26 mouse cellular contexts compared by ENCODE assay signal in the genomic region with DNA sequence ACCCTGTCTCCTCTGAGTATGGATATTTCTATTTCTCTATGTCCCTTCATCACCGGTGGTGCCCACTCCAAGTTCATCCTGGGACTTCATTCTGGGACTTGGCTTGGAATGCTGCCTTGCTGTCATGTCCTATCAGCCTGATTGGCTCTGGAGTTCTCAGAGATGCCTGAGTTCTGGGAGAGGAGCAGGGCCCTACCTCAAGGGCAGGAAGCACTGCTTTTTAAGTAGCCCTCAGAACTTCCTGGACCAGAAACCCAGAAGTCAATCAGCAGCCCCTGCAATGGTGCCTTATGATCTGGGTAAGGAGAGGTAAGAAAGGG.
DNase-seq lines count a peak whose midpoint lies in the region; ATAC-seq lines count a peak whose summit lies in the region.
"Had no signal": no experiment of that assay in that cellular context is flagged by ENCODE, and none has a peak within 500 bp of the region (broad histone marks: within the 10 kb centered on the region; RNA-seq: fewer than 3 reads in every experiment).

No protein-coding gene starts in this region.

- H3K27me3 ChIP-seq in hindbrain, embryonic 15.5 days, result 0 out of 2 replicates have a peak, but pooled peaks cover 3% of the 10 kb centered on the region
- no peaks in the 10 kb centered on the region for H3K27me3 ChIP-seq in hindbrain, embryonic 11.5 days (ENCODE audit: control insufficient read depth, insufficient read depth, low read length)
- H3K27me3 ChIP-seq: embryonic facial prominence, embryonic 15.5 days; forebrain, embryonic 13.5 days; heart, embryonic 15.5 days; intestine, embryonic 15.5 days; liver, embryonic 15.5 days; midbrain, embryonic 15.5 days had no signal

- no peak overlapping the region for H3K4me3 ChIP-seq in hindbrain, embryonic 15.5 days
- H3K4me3 ChIP-seq in hindbrain, embryonic 11.5 days (ENCODE audit: low read depth, low read length), result no peak overlapping the region
- H3K4me3 ChIP-seq: embryonic facial prominence, embryonic 10.5 days; embryonic facial prominence, embryonic 15.5 days; forebrain, embryonic 13.5 days; heart, embryonic 10.5 days; heart, embryonic 15.5 days; intestine, embryonic 15.5 days; limb, embryonic 12.5 days; liver, embryonic 15.5 days; midbrain, embryonic 10.5 days; midbrain, embryonic 15.5 days had no signal

- no peak for ATAC-seq in hindbrain, embryonic 15.5 days (ENCODE audit: low FRiP score, low read depth)
- ATAC-seq in hindbrain, embryonic 11.5 days (ENCODE audit: low FRiP score), result no peak
- ATAC-seq: intestine, embryonic 15.5 days; Patski had no signal

- no peak overlapping the region for H3K9ac ChIP-seq in hindbrain, embryonic 15.5 days
- H3K9ac ChIP-seq in hindbrain, embryonic 11.5 days (ENCODE audit: low read depth, low read length), result no peak overlapping the region
- H3K9ac ChIP-seq: embryonic facial prominence, embryonic 15.5 days; forebrain, embryonic 13.5 days; heart, embryonic 15.5 days; intestine, embryonic 15.5 days; limb, embryonic 12.5 days; liver, embryonic 15.5 days; lung, embryonic 14.5 days; midbrain, embryonic 15.5 days had no signal

- peaks cover 26% of the 10 kb centered on the region for H3K4me1 ChIP-seq in hindbrain, embryonic 15.5 days (replicated peaks)
- no peaks in the 10 kb centered on the region for H3K4me1 ChIP-seq in hindbrain, embryonic 11.5 days (replicated peaks; ENCODE audit: control insufficient read depth, insufficient read depth, low read length)

- H3K9me3 ChIP-seq in hindbrain, embryonic 15.5 days, result no peaks in the 10 kb centered on the region
- no peaks in the 10 kb centered on the region for H3K9me3 ChIP-seq in hindbrain, embryonic 11.5 days (ENCODE audit: control insufficient read depth, low read length)
- H3K9me3 ChIP-seq: embryonic facial prominence, embryonic 10.5 days; embryonic facial prominence, embryonic 15.5 days; forebrain, embryonic 13.5 days; heart, embryonic 10.5 days; heart, embryonic 15.5 days; intestine, embryonic 15.5 days; limb, embryonic 12.5 days; liver, embryonic 15.5 days; midbrain, embryonic 10.5 days; midbrain, embryonic 15.5 days had no signal

- H3K36me3 ChIP-seq in hindbrain, embryonic 15.5 days, result no peaks in the 10 kb centered on the region
- no peaks in the 10 kb centered on the region for H3K36me3 ChIP-seq in hindbrain, embryonic 11.5 days (ENCODE audit: control insufficient read depth, insufficient read depth, low read length)
- H3K36me3 ChIP-seq: embryonic facial prominence, embryonic 10.5 days; embryonic facial prominence, embryonic 15.5 days; heart, embryonic 10.5 days; heart, embryonic 15.5 days; intestine, embryonic 15.5 days; limb, embryonic 12.5 days; liver, embryonic 15.5 days; midbrain, embryonic 10.5 days; midbrain, embryonic 15.5 days had no signal

- H3K4me2 ChIP-seq in hindbrain, embryonic 15.5 days, result no peak overlapping the region
- H3K4me2 ChIP-seq in hindbrain, embryonic 11.5 days (replicated peaks; ENCODE audit: low read depth, low read length), result no peak overlapping the region
- H3K4me2 ChIP-seq: embryonic facial prominence, embryonic 15.5 days; forebrain, embryonic 13.5 days; heart, embryonic 15.5 days; intestine, embryonic 15.5 days; liver, embryonic 15.5 days; lung, embryonic 14.5 days; midbrain, embryonic 15.5 days had no signal

- peak overlapping the region; percentile 73; the same call in 1 of the 2 replicates for H3K27ac ChIP-seq in hindbrain, embryonic 15.5 days (replicated peaks)
- no peak overlapping the region for H3K27ac ChIP-seq in hindbrain, embryonic 11.5 days (ENCODE audit: low read depth, low read length)
- H3K27ac ChIP-seq: embryonic facial prominence, embryonic 10.5 days; embryonic facial prominence, embryonic 15.5 days; heart, embryonic 10.5 days; heart, embryonic 15.5 days; intestine, embryonic 15.5 days; limb, embryonic 12.5 days; liver, embryonic 15.5 days; midbrain, embryonic 10.5 days had no signal

- WGBS in hindbrain, embryonic 15.5 days, result 82% methylated on average over 1 of the region's 1 CpGs
- WGBS in hindbrain, embryonic 11.5 days, result 83% methylated on average over 1 of the region's 1 CpGs

- DNase-seq in cerebellum, postnatal 10 days, result peak; percentile 74 to 80
- DNase-seq in cerebellum, adult 11-12 months, result no peak
- no peak for DNase-seq in hindbrain, embryonic 11.5 days (ENCODE audit: low spot score)
- DNase-seq in Muller cell, postnatal 12 days (ENCODE audit: inconsistent ontology term), result peak; percentile 62
- peak; percentile 74 for DNase-seq in brain, adult 2 months (ENCODE audit: low read depth, low spot score)
- no peak for DNase-seq in kidney, postnatal 36 days
- DNase-seq: adrenal gland, postnatal 14 days; B cell, adult 2 months; kidney, adult 2 months; layer of hippocampus, postnatal 36 days; lung, postnatal 14 days; thymus, adult 2 months; thymus, postnatal 36 days had no signal

Comparison
In these comparisons a context has a peak if more than half of its experiments do, and no peak if none do; other contexts are left out.
1. DNase-seq: peak in cerebellum, postnatal 10 days (2 of 2), Muller cell, postnatal 12 days (single experiment) and brain, adult 2 months (single experiment); none in cerebellum, adult 11-12 months (single experiment), hindbrain, embryonic 11.5 days (single experiment) and kidney, postnatal 36 days (0 of 2).